Mouse (Mus musculus) CD4-positive, CD25-positive, alpha-beta regulatory T cell, adult 4 months (primary cell): ENCODE results near the gene Samsn1. TPM values are rescaled to one million over a fixed set of nuclear protein-coding genes. Genes with fewer than 3 reads are reported as not detected.

Source experiments
- ATAC-seq: one replicate; pipeline ENCODE4 v1.8.0; 2017
- polyA plus RNA-seq, 2 experiments: library from polyadenylated mRNA; unstranded; fragments of 100-300 nt; shearing (Covaris generic); gene quantifications; one replicate each; pipeline ENCODE4 v1.2.1; 2017

Samsn1 gene
- 100 to 1,000 TPM; 150 to 152 TPM for polyA plus RNA-seq

GRCm38 (mm10) chr16:76022181-76022580, at the start of gene Samsn1:
Gene Samsn1, minus strand, starts transcription at chr16:76022281.
- ATAC-seq, result no peak

DNA sequence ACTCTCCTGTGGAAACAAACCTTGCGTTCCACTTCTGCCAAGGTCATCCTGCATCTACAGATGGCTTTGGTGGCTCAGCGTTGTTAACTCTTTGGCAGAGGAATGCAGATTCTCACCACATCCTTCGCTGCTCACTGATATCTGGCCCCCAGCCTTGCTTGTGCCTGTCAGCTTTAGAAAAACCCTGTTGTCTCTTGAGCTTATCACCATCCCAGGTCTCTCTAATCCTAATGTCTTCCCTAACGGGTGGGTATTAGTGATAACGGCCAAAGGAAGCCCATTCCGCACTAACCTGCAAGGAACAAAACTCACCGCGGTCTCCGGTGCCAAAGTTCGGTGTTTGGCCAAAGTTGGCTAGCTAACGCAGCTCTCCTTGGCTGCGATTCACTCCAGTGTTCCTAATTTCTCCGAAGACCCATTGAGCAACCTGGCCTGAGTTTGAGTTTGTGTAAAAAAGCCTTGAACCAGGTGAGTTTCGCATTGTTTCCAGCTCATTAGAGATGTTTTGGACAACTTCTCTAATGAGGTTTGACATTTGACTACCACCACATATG, 44.1 kb upstream of the Samsn1 start:
- ATAC-seq, result no peak

- ATAC-seq, result no peak
Measured at GRCm38 (mm10) chr16:76054976-76055375, 32.9 kb upstream of the Samsn1 start.

DNA sequence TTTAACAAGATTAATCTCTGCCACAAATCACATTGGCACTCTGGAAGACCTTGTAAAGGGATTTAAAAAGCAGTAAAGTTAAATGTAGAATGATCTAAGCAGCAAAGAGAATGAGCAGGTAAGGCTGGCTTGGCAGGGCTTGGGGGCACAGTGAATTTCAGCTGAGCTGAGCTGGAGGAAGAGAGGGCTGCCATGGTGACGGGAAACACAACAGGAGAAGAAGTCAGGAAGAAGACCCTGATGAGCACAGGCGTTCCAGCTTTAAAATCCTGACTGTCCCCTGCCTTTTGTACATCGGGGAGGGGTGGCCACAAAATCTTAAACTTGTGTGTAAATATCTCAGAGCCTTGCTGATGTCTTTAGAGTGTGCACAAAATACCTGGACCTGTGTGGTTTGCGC, 32.0 kb upstream of the Samsn1 start:
- peak; percentile 23 for ATAC-seq

GRCm38 (mm10) chr16:76053537-76053936, 31.5 kb upstream of the Samsn1 start:
- no peak for ATAC-seq

GRCm38 (mm10) chr16:76047066-76047465, 25.0 kb upstream of the Samsn1 start:
- ATAC-seq, result no peak

DNA sequence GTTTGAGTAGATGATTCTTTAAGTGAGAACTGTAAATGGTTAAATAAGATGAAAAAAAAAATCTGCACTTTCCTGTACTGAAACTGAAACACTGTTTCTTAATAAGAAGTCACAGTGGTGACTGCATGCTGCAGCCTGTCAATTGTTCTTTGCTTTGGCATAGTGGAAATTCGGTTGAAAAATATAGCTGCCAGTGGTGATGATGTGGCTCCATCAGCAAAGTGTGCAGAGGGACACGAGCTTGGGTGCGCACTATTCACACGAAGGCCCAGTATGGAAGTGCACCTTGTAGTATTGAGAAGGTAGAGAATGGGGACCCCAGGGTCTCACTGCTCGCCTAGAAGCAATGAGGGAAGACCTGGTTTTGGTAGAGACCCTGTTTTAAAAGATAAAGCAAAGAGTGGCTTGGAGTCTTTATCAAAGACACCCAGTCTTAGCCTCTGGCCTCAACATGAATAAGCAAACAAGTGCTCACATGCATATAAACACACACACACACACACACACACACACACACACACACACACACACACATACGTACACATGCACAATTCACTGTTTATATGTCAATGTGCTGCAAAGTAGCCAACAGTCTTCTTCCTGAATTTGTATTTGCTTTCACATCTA, 18.4 kb upstream of the Samsn1 start:
- ATAC-seq, result no peak

DNA sequence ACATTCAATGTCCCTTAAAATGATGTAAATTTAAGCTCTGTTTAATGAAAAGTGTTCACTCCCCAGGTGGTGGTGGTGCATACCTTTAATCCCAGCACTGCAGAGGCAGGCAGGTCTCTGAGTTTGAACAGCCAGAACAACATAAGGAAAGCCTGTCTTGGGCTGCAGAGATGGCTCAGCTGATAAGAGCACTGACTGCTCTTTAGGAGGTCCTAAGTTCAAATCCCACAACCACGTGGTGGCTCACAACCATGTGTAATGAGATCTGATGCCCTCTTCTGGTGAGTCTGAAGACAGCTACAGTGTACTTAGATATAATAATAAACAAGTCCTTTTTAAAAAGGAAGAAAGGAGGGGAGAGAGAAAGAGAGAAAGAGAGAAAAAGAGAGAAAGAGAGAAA, 2.9 kb downstream of the Samsn1 start:
- peak; percentile 37 for ATAC-seq

DNA sequence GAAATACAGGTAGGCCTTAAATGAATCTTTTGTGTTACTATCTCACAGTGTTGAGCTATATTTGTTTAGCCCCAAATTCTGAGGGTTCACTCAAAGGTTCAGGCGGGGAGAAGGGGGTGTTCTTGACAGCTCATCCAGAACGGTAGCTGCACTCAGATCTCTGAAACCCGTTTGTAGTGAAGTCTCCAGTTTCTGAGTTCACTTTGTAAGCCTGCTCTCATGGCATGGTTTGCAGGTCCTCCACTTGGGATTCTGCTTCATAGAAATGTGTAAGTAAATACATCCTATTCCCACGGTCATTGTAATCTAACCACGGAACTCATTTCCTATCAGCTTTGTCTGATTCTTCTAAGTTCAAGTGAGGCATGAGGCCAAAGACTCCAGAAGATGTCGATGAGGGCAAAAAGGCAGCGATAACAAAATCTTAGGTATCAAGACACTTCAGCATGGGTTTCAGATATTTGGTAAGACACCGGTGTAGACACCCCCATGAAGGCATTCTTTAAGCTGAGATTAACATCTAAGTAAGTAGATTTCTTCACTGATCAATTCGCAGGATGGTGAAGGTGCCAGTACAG, 18.2 kb downstream of the Samsn1 start:
- no peak for ATAC-seq

DNA sequence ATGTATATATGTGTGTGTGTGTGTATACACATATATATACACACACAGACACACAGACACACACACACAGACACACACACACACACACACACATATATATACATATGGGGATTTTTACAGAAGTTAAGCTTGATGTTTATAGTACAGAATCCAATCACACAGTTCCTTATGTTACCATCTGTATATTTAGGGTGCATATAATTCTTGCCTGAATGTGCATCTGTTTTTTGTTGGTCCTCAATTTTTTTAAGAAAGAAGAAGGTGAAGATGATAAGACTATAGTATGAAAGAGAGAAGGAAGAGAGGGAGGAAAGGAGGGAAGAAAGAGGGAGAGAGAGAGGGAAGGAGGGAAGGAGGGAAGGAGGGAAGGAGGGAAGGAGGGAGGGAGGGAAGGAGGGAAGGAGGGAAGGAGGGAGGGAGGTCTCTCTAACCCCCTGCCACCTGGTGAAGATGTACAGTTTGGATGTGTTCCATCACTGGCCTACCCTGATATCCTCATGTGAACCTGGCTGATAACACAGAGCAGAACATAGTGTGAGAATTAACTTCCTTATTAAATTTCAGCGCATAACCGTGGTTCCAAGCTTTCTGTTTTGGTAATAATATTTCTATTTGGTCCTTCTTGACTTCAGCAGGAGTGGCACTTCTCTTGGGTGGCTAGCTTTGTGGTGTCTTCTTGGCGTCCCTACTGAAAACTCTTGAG, 19.1 kb downstream of the Samsn1 start:
- ATAC-seq, result no peak

DNA sequence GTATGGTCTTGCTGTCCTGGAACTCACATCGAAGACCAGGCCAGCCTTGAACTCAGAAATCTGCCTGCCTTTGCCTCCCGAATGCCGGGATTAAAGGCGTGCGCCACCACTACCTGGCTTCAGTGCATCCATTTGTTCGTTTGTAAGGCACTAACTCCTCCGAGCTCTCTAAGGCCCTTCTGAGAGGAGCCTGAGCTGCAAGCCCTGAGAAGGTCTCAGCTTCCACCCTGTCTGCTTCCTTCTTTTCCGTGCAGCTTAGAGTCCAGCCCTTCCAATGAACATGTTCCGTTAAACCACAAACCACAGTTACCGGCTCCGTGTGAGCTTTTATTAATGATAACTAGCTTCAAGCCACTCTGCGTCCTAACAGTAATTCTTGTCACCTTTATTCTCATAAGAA, 19.8 kb downstream of the Samsn1 start:
- peak; percentile 50 for ATAC-seq

GRCm38 (mm10) chr16:76001788-76002187, 20.3 kb downstream of the Samsn1 start:
- no peak for ATAC-seq

DNA sequence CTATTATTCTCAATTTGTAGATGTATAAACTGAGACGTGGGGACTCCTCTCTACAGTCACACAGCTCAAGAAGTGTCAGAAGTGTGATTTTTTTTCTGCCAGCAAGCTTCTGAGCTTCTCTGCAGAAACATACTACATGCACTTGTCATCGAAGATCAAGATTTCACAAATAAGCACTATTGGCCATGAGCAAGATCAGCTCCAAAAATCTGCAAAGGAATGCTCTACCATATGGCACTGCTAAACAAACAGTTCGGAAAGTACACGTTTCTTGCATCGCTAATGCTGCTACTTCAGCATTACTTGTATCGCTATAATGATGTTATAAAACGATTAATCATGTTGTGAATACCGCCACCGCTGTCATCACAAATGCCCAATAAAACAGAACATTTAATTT, 22.0 kb downstream of the Samsn1 start:
- no peak for ATAC-seq

GRCm38 (mm10) chr16:75990173-75990572, 31.9 kb downstream of the Samsn1 start:
- no peak for ATAC-seq

- ATAC-seq, result peak; percentile 96
Measured at GRCm38 (mm10) chr16:75983831-75984230, 38.2 kb downstream of the Samsn1 start.

DNA sequence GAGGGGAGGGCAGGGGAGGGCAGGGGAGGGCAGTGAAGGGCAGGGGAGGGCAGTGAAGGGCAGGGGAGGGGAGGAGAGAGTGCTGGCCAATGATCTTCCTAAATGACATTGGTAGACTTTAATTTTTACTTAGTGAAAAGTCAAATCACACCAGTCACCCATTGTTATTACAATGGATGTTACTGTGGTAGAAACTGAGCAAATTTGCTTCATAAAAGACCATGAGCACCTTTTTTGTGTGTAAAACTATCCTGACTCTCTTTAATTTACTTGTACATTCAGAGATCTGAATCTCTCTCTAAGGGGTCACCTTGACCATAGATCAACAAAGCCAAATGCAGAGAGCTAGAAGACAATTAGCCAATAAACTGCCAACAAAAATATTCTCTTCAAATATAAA, 42.7 kb downstream of the Samsn1 start:
- no peak for ATAC-seq

GRCm38 (mm10) chr16:75977798-75978197, 44.3 kb downstream of the Samsn1 start:
- peak; percentile 41 for ATAC-seq

- ATAC-seq, result no peak
Measured at GRCm38 (mm10) chr16:75975682-75976332, 46.3 kb downstream of the Samsn1 start.

- ATAC-seq, result no peak
Measured at GRCm38 (mm10) chr16:75970266-75970998, 51.6 kb downstream of the Samsn1 start.

DNA sequence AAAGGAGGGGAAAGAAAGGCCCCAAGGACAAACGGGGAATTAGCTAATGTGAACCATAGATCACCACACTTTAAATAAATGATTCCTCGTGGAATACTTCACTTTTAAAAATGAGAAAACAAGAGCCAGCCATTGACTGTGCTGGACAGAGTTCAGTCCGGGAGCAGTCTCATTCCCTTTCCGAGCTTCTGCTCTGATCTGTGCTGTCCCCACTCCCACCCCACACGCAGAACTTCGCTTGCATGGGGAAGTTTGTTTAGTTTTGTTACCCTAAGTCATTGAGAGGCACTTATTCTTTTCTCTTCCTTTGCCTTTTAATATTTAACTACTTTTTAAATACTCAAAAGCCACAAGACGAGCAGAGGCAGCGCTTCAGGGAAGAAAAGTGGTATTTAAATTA, 60.1 kb downstream of the Samsn1 start:
- no peak for ATAC-seq

DNA sequence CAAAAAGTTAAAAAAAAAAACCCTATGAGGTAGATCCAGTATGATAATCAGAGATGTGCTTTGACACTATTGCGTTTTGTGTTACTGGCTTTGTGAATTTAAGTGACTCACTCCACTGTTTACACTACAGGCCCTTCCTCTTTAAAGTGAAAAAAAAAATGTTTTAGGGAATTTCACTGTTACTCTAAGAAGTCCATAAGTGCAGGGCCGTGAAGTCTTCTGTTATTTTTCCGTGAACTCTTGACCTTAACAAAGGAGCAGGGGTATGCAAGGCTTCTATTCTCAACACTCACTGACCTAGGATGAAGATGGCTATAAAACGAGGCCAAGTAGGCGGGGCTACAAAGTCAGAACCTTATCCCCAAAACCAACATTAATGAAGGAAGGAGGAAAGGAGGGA, 60.6 kb downstream of the Samsn1 start:
- ATAC-seq, result no peak

GRCm38 (mm10) chr16:75961036-75961435, 61.0 kb downstream of the Samsn1 start:
- ATAC-seq, result no peak

DNA sequence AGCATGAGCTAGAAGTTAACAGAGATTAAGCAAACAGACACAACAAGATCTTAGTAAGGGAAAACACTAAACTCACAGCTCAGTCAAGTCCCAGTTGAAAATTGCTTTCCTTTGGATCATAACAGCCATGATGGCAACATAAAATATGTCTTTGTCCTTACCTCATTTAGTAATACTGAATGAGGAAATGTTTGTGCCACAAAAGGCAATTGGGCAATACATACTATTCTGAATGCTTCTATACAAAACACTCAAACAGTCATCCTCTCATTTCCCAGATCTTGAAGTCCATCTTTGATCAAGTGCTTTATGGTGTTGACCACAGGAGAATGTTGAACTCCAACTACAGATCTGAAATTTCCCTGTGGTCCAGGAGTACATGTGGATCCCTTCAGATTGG, 88.7 kb downstream of the Samsn1 start:
- ATAC-seq, result no peak
